Mouse (Mus musculus) bone marrow macrophage, adult 2 months (primary cell): ENCODE results near the gene Tmco1.

Experiments used
- CTCF ChIP-seq: IDR thresholded peaks from 2 replicates; pipeline ENCODE4 v1.5.1; 2012; ENCODE audit warnings: low read depth, mild to moderate bottlenecking, low read length, moderate library complexity
- POLR2A ChIP-seq: IDR thresholded peaks from 2 replicates; pipeline ENCODE4 v1.6.1; 2012; ENCODE audit warnings: mild to moderate bottlenecking, low read depth, low read length, borderline replicate concordance

GRCm38 (mm10) chr1:167365808-167366207 is 57.6 kb downstream of the Tmco1 start:
- TF ChIP-seq CTCF: no peak
- TF ChIP-seq POLR2A: no peak
